Mouse (Mus musculus) gastrocnemius, postnatal 36 days (tissue): Measurements from ENCODE around the gene Otop1. TPM values are rescaled to one million over a fixed set of nuclear protein-coding genes. Genes with fewer than 3 reads are reported as not detected.
A peak's percentile ranks its signal among the peaks of the same experiment; 100 is the strongest.

Source experiments
- DNase-seq, 2 experiments: peaks; one replicate each; pipeline ENCODE4 v3.0.0; 2022
- intact Hi-C: fragments of 180-260 bp; cut with DNase I; formaldehyde crosslinking; loops from one replicate; pipeline ENCODE4 v1.15.1; 2025
- total RNA-seq, 2 experiments: library from RNA; stranded (reverse); gene quantifications; 2 replicates each; pipeline ENCODE4 v1.2.3; 2021

Otop1 gene
- total RNA-seq, 2 experiments from 2014 or later, result 0.13 to 0.25 TPM

GRCm38 (mm10) chr5:38288476-38288875, 12.7 kb downstream of the Otop1 start:
- DNase-seq, result no peak
- intact Hi-C loops, result no loop called here

GRCm38 (mm10) chr5:38301761-38302411, 26.1 kb downstream of the Otop1 start:
- DNase-seq, result no peak
- intact Hi-C loops, result loop anchor here (10.0 kb wide), 1 partner anchor 283 kb away; no protein-coding TSS in a partner anchor

GRCm38 (mm10) chr5:38302651-38303050, 26.9 kb downstream of the Otop1 start:
- no peak for DNase-seq
- intact Hi-C loops, result loop anchor here (10.0 kb wide), 1 partner anchor 282 kb away; no protein-coding TSS in a partner anchor

- intact Hi-C loops, result loop anchor here (5.0 to 10.0 kb wide), 3 partner anchors 162 to 327 kb away; no protein-coding TSS in a partner anchor
Measured at GRCm38 (mm10) chr5:38305241-38305640, 29.5 kb downstream of the Otop1 start.

GRCm38 (mm10) chr5:38307255-38308101, 31.7 kb downstream of the Otop1 start:
- DNase-seq, result peak; percentile 83 to 85
- intact Hi-C loops, result loop anchor here (5.0 to 10.0 kb wide), 3 partner anchors 160 to 325 kb away; no protein-coding TSS in a partner anchor

More at GRCm38 (mm10) chr5:38305241-38305640, 29.5 kb downstream of the Otop1 start:
- DNase-seq, result no peak

- intact Hi-C loops, result loop anchor here (5.0 to 10.0 kb wide), 3 partner anchors 158 to 323 kb away; no protein-coding TSS in a partner anchor
- peak in 1 of 2 experiments; percentile 20 for DNase-seq
Measured at GRCm38 (mm10) chr5:38308873-38309272, 33.1 kb downstream of the Otop1 start.

GRCm38 (mm10) chr5:38309795-38310194, 34.0 kb downstream of the Otop1 start:
- intact Hi-C loops, result loop anchor here (5.0 to 10.0 kb wide), 3 partner anchors 158 to 323 kb away; no protein-coding TSS in a partner anchor
- no peak for DNase-seq

- DNase-seq, result no peak
- intact Hi-C loops, result no loop called here
Measured at GRCm38 (mm10) chr5:38318966-38319786, 43.4 kb downstream of the Otop1 start, which contains the start of gene Drd5. TSS of gene Drd5 (plus strand) at chr5:38319367.

- DNase-seq, result no peak
- intact Hi-C loops, result no loop called here
Measured at GRCm38 (mm10) chr5:38333381-38333780, 57.6 kb downstream of the Otop1 start.

- intact Hi-C loops, result no loop called here
- DNase-seq, result no peak
Measured at GRCm38 (mm10) chr5:38334582-38334981, 58.8 kb downstream of the Otop1 start.

- intact Hi-C loops, result no loop called here
- no peak for DNase-seq
Measured at GRCm38 (mm10) chr5:38343101-38343500, 67.3 kb downstream of the Otop1 start.

GRCm38 (mm10) chr5:38346646-38347432, 71.1 kb downstream of the Otop1 start:
- intact Hi-C loops, result no loop called here
- no peak for DNase-seq

- intact Hi-C loops, result no loop called here
- no peak for DNase-seq
Measured at GRCm38 (mm10) chr5:38350351-38350929, 74.7 kb downstream of the Otop1 start.

Other genes starting within 250 kb of the Otop1 start
- gene Stx18, start 237.2 kb upstream of the Otop1 start, total RNA-seq, result 10 to 100 TPM; 13.7 to 15.4 TPM
- gene Nsg1, start 116.1 kb upstream of the Otop1 start, total RNA-seq, result 1 to 10 TPM; 2.7 to 2.9 TPM
- 1 to 10 TPM; 2.1 to 3.8 TPM for gene Zbtb49, start 55.5 kb upstream of the Otop1 start, total RNA-seq
- gene Lyar, start 55.5 kb upstream of the Otop1 start, total RNA-seq, result 10 to 100 TPM; 13.0 to 19.1 TPM
- 1 to 10 TPM; 8.3 to 8.7 TPM for gene Tmem128, start 15.8 kb upstream of the Otop1 start, total RNA-seq
- gene Drd5, start 43.4 kb downstream of the Otop1 start, total RNA-seq, result not detected
- gene Slc2a9, start 227.2 kb downstream of the Otop1 start, total RNA-seq, result under 1 TPM; 0.44 to 0.59 TPM